In the genomic region with DNA sequence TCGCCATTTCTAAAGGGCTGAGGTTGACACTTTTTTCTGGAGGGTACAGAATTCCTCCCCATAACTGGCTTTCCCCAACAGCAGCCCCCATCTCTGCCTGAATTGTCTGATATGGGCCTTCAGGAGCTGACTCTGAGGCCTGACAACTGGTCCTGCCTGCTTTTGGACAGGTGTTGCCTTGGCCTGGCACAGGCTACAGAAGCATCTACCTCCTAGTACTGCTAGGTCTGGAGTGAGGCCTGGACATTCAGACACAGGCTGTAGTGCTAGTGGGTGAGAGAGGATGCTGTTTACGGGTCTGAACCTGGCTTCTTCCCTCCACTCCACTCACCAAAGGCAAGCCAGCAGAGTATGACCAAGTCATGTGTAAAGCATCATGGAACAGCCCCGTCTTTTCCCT, we compare ENCODE assay signal across 8 mouse cellular contexts. TPM values are rescaled to one million over a fixed set of nuclear protein-coding genes. Genes with fewer than 3 reads are reported as not detected.
DNase-seq lines count a peak whose midpoint lies in the region; ATAC-seq and TF ChIP-seq lines count a peak whose summit lies in the region.
"Had no signal": no experiment of that assay in that cellular context is flagged by ENCODE, and none has a peak within 500 bp of the region (broad histone marks: within the 10 kb centered on the region; RNA-seq: fewer than 3 reads in every experiment).

No protein-coding gene starts in this region.

- no peak for TF ChIP-seq EP300 in heart, postnatal 0 days (IDR thresholded peaks at IDR 0.05; ENCODE audit: low read depth)

- H3K36me3 ChIP-seq in heart, postnatal 0 days (replicated peaks; ENCODE audit: control insufficient read depth, insufficient read depth, low read length), result peaks cover 92% of the 10 kb centered on the region
- peaks cover 98% of the 10 kb centered on the region for H3K36me3 ChIP-seq in limb, embryonic 12.5 days
- H3K36me3 ChIP-seq in stomach, embryonic 15.5 days, result peaks cover 78% of the 10 kb centered on the region

- no peak for TF ChIP-seq CTCF in lung, adult 2 months (IDR thresholded peaks at IDR 0.05; ENCODE audit: insufficient read depth, low read length)
- no peak for TF ChIP-seq CTCF in heart, postnatal 0 days (IDR thresholded peaks at IDR 0.05; ENCODE audit: low read depth)

- 0 out of 2 replicates have a peak, but pooled peaks have one; percentile 7 for TF ChIP-seq POLR2A in lung, adult 2 months (IDR thresholded peaks at IDR 0.05; ENCODE audit: borderline replicate concordance, extremely low read depth, low read depth, low read length)

- no peaks in the 10 kb centered on the region for H3K9me3 ChIP-seq in heart, postnatal 0 days (replicated peaks; ENCODE audit: control insufficient read depth, low read length)
- no peaks in the 10 kb centered on the region for H3K9me3 ChIP-seq in limb, embryonic 12.5 days
- no peaks in the 10 kb centered on the region for H3K9me3 ChIP-seq in stomach, embryonic 15.5 days

- no peak overlapping the region for H3K9ac ChIP-seq in heart, postnatal 0 days (replicated peaks; ENCODE audit: low read depth, low read length)
- H3K9ac ChIP-seq in limb, embryonic 12.5 days (replicated peaks), result no peak overlapping the region
- H3K9ac ChIP-seq in stomach, embryonic 15.5 days, result no peak overlapping the region

- peak; percentile 29 for DNase-seq in lung, adult 2 months
- no peak for DNase-seq in lung, adult 18-20 months
- DNase-seq in heart, postnatal 0 days (ENCODE audit: low spot score), result no peak
- no peak for DNase-seq in cerebellum, postnatal 14 days
- DNase-seq in retina, postnatal 1 day, result no peak

- H3K4me1 ChIP-seq in lung, adult 2 months (ENCODE audit: control insufficient read depth, insufficient read depth, low read length), result peaks cover 67% of the 10 kb centered on the region
- peaks cover 63% of the 10 kb centered on the region for H3K4me1 ChIP-seq in heart, postnatal 0 days (ENCODE audit: control insufficient read depth, insufficient read depth)
- peaks cover 59% of the 10 kb centered on the region for H3K4me1 ChIP-seq in limb, embryonic 12.5 days (replicated peaks)
- peaks cover 58% of the 10 kb centered on the region for H3K4me1 ChIP-seq in stomach, embryonic 15.5 days

- H3K4me2 ChIP-seq in heart, postnatal 0 days (ENCODE audit: low read depth, low read length), result peak overlapping the region; percentile 14; the same call in 1 of the 2 replicates
- peak overlapping the region; percentile 56 for H3K4me2 ChIP-seq in limb, embryonic 12.5 days
- H3K4me2 ChIP-seq in stomach, embryonic 15.5 days, result peak overlapping the region; percentile 37; the same call in 1 of the 2 replicates

- H3K27ac ChIP-seq in heart, postnatal 0 days (ENCODE audit: low read depth), result peak overlapping the region; percentile 100
- H3K27ac ChIP-seq in limb, embryonic 12.5 days, result peak overlapping the region; percentile 91
- peak overlapping the region; percentile 82 for H3K27ac ChIP-seq in stomach, embryonic 15.5 days

- WGBS in lung, adult 2 months, result 50% methylated on average over 3 of the region's 3 CpGs
- WGBS in heart, postnatal 0 days, result 43% methylated on average over 3 of the region's 3 CpGs
- 67% methylated on average over 3 of the region's 3 CpGs for WGBS in limb, embryonic 12.5 days
- WGBS in stomach, embryonic 15.5 days, result 57% methylated on average over 3 of the region's 3 CpGs

- H3K4me3 ChIP-seq in lung, adult 2 months (replicated peaks; ENCODE audit: extremely low read depth, low read depth, low read length), result no peak overlapping the region
- no peak overlapping the region for H3K4me3 ChIP-seq in heart, postnatal 0 days (ENCODE audit: low read depth, low read length)
- H3K4me3 ChIP-seq in limb, embryonic 12.5 days (replicated peaks), result no peak overlapping the region
- no peak overlapping the region for H3K4me3 ChIP-seq in stomach, embryonic 15.5 days (replicated peaks)
- H3K4me3 ChIP-seq: erythroblast, embryonic 14.5 days had no signal

- ATAC-seq in heart, postnatal 0 days (ENCODE audit: insufficient read depth, low read depth), result no peak
- no peak for ATAC-seq in limb, embryonic 12.5 days (ENCODE audit: insufficient number of reproducible peaks, insufficient read depth, low FRiP score, low TSS enrichment, low read depth)
- no peak for ATAC-seq in stomach, embryonic 15.5 days (ENCODE audit: insufficient read depth, low FRiP score, low read depth)

- H3K27me3 ChIP-seq in heart, postnatal 0 days (ENCODE audit: control insufficient read depth, insufficient read depth, low read length), result no peaks in the 10 kb centered on the region
- H3K27me3 ChIP-seq in limb, embryonic 12.5 days, result no peaks in the 10 kb centered on the region
- no peaks in the 10 kb centered on the region for H3K27me3 ChIP-seq in stomach, embryonic 15.5 days (replicated peaks)

RNA-seq across cellular contexts. Expression of a gene that starts 10.3 kb away (rescaled TPM):
- polyA plus RNA-seq in lung, adult 2 months (2012; rRNA removed), result 82.6 and 101 TPM in 2 replicates
- 115 and 221 TPM in 2 replicates for total RNA-seq in heart, postnatal 0 days (2014; rRNA removed; ENCODE audit: low replicate concordance)
- 25.3 and 26.0 TPM in 2 replicates for polyA plus RNA-seq in heart, postnatal 0 days (2015; fragmentation: Nextera tagmentation; extraction: Ambion mirVana)
- 73.1 and 73.9 TPM in 2 replicates for polyA plus RNA-seq in limb, embryonic 12.5 days (2016; fragmentation: Nextera tagmentation; extraction: Ambion mirVana)
- 35.3 and 37.7 TPM in 2 replicates for polyA plus RNA-seq in stomach, embryonic 15.5 days (2015; fragmentation: Nextera tagmentation; extraction: Ambion mirVana)
